Mouse (Mus musculus) stomach, postnatal 0 days (tissue): Measurements from ENCODE around the gene Scarb2.

Source experiments
- CTCF ChIP-seq: IDR thresholded peaks from 2 replicates; pipeline ENCODE4 v1.5.1; 2016; ENCODE audit warnings: antibody characterized with exemption, low read depth, mild to moderate bottlenecking, moderate library complexity
- EP300 ChIP-seq: optimal IDR thresholded peaks from 2 replicates; pipeline ENCODE3; 2016; ENCODE audit warnings: antibody characterized with exemption

GRCm38 (mm10) chr5:92457410-92457809 lies 49.2 kb downstream of the Scarb2 start:
- TF ChIP-seq CTCF = no peak
- TF ChIP-seq EP300 = no peak
